Mouse (Mus musculus) thymus, adult 2 months (tissue): Measurements from ENCODE around the gene Opcml.

Experiments used
- CTCF ChIP-seq: fragments of 200-500 bp; IDR thresholded peaks from 2 replicates; pipeline ENCODE4 v1.5.1; 2012; ENCODE audit warnings: mild to moderate bottlenecking, control low read depth, low read length, moderate library complexity, borderline replicate concordance; ENCODE audit not compliant: control insufficient read depth, poor library complexity, insufficient read depth; ENCODE audit errors: extremely low read depth
- POLR2A ChIP-seq: fragments of 200-500 bp; IDR thresholded peaks from 2 replicates; pipeline ENCODE4 v1.6.1; 2012; ENCODE audit warnings: mild to moderate bottlenecking, low read length, control low read depth, moderate library complexity; ENCODE audit not compliant: control insufficient read depth, poor library complexity, insufficient read depth; ENCODE audit errors: extremely low read depth

DNA sequence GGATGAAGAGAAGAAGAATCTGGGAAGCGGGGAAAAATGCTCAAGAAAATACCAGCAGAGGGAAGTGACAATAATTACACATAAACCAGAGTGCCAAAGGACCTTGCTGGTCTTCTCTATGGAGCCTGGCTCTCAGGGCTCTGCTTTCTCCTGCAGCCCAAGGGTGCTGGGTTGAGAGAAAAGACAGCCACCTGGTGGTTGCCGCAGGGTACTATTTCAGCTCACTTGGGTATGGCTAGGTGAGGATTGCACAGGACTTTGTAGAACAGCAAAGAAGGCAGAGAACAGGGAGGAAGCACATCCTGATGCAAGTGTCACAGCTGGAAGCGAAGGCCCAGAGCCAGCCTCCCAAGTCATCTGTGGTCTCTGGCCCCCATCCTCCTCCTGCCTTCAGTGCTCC, 407.1 kb downstream of the Opcml start:
- TF ChIP-seq POLR2A (no peak), CTCF (no peak)
